Mouse (Mus musculus): ENCODE results near the gene Gpr37l1.

DNA sequence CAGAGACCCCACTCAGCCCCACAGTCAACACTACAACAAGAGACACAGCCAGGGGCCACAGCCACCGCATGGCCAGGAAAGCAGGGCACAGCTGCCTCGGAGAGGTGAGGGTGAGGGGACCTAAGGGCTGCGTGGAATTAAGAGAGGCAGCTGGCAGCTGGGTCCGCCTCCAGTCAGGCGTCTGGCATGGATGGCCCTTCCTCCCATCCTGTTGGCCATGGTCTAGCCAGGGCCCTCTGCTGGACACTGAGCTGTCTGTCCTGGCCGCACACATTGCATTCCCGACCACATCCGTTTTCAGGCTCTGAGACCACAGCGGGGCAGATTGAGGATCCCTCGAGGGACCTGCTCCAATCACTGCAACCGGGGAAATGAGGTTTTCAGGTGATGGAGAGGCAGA, at the start of gene Gpr37l1:
- TF ChIP-seq GATA1 (IDR thresholded peaks at IDR 0.05; ENCODE audit: borderline replicate concordance, low read length) (no peak), FLI1 (IDR thresholded peaks at IDR 0.05; ENCODE audit: low read length) (no peak)
